Mouse (Mus musculus): ENCODE data around the gene 1700069L16Rik. TPM values are rescaled to one million over a fixed set of nuclear protein-coding genes. Genes with fewer than 3 reads are reported as not detected.

1700069L16Rik gene
- polyA plus RNA-seq (2015; fragmentation: Illumina TruSeq; extraction: RNeasy Lipid Tissue Mini Kit (QIAGEN cat#74804); ENCODE audit: low read depth, low replicate concordance) = not detected

GRCm38 (mm10) chr5:113724446-113724845 lies at the start of gene 1700069L16Rik:
Gene 1700069L16Rik, minus strand, starts transcription at chr5:113724772.

GRCm38 (mm10) chr5:113772450-113772895 lies 47.9 kb upstream of the 1700069L16Rik start, which contains the start of the genes Sart3 and Iscu:
Gene Sart3, minus strand, starts transcription at chr5:113772510.
Gene Iscu, plus strand, starts transcription at chr5:113772748.

DNA sequence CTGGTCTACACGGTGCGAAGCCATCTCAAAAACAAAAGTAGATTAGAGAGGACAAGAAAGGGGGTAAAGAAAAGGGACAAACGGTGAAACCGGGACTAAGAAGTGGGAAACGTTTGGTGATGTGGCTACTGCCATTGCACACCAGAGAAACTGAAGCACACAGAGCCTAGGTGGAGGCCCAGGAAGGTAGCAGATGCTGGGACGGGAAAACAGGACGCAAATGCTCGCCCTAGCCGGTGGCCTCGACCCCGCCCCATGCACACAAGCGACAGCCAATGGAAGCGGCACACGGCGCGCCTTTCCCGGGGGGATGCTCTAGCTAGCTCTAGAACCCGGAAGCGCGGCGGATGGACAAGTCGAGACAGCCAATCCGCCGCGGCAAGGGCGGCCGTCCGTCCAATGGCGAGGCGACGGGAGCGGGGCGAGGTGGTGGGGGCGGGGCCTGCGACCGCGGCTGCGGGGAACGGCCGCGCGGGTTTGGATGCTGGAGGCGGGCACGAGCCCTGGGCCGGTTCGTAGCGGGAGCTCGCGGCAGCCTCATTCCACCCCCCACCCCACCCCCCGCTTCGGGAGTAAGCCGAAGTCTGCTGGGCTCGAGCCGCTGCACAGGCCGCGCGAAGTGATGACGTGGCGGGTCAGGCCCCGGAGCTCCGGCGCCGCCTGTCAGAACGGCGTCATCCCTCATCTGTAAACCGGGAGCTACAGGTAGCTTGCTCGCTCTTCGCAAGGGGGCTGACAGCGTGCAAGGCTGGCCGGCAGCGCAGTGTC lies 11.0 kb upstream of the 1700069L16Rik start, which contains the start of gene Ficd:
Gene Ficd, plus strand, starts transcription at position 459 of the 768 bp plus-strand sequence.

GRCm38 (mm10) chr5:113650035-113650865 lies 74.3 kb downstream of the 1700069L16Rik start, which contains the start of gene Cmklr1:
Gene Cmklr1, minus strand, starts transcription at chr5:113650426.

Other genes starting within 250 kb of the 1700069L16Rik start
- gene Wscd2, start 234.4 kb downstream of the 1700069L16Rik start, polyA plus RNA-seq (2015; fragmentation: Illumina TruSeq; extraction: RNeasy Lipid Tissue Mini Kit (QIAGEN cat#74804); ENCODE audit: low read depth, low replicate concordance) = 29.1 TPM
- gene Cmklr1, start 74.3 kb downstream of the 1700069L16Rik start, polyA plus RNA-seq (2015; fragmentation: Illumina TruSeq; extraction: RNeasy Lipid Tissue Mini Kit (QIAGEN cat#74804); ENCODE audit: low read depth, low replicate concordance) = 2.5 TPM
- 9.7 TPM for gene Ficd, start 11.0 kb upstream of the 1700069L16Rik start, polyA plus RNA-seq (2015; fragmentation: Illumina TruSeq; extraction: RNeasy Lipid Tissue Mini Kit (QIAGEN cat#74804); ENCODE audit: low read depth, low replicate concordance)
- 23.3 TPM for gene Sart3, start 47.7 kb upstream of the 1700069L16Rik start, polyA plus RNA-seq (2015; fragmentation: Illumina TruSeq; extraction: RNeasy Lipid Tissue Mini Kit (QIAGEN cat#74804); ENCODE audit: low read depth, low replicate concordance)
- 165 TPM for gene Iscu, start 48.0 kb upstream of the 1700069L16Rik start, polyA plus RNA-seq (2015; fragmentation: Illumina TruSeq; extraction: RNeasy Lipid Tissue Mini Kit (QIAGEN cat#74804); ENCODE audit: low read depth, low replicate concordance)
- gene Tmem119, start 75.7 kb upstream of the 1700069L16Rik start, polyA plus RNA-seq (2015; fragmentation: Illumina TruSeq; extraction: RNeasy Lipid Tissue Mini Kit (QIAGEN cat#74804); ENCODE audit: low read depth, low replicate concordance) = 25.0 TPM
- 34.2 TPM for gene Selplg, start 107.9 kb upstream of the 1700069L16Rik start, polyA plus RNA-seq (2015; fragmentation: Illumina TruSeq; extraction: RNeasy Lipid Tissue Mini Kit (QIAGEN cat#74804); ENCODE audit: low read depth, low replicate concordance)
- gene Coro1c, start 184.0 kb upstream of the 1700069L16Rik start, polyA plus RNA-seq (2015; fragmentation: Illumina TruSeq; extraction: RNeasy Lipid Tissue Mini Kit (QIAGEN cat#74804); ENCODE audit: low read depth, low replicate concordance) = 62.4 TPM

Data from brain, adult 10 weeks (tissue).